Mouse (Mus musculus) inflammation-experienced regulatory T-cells, adult 6 months (primary cell): Measurements from ENCODE around the gene Hmgb4. TPM values are rescaled to one million over a fixed set of nuclear protein-coding genes. Genes with fewer than 3 reads are reported as not detected.

Experiments
- ATAC-seq: one replicate; pipeline ENCODE4 v1.8.0; 2017
- polyA plus RNA-seq, 3 experiments: library from polyadenylated mRNA; unstranded; fragments of 100-300 nt; shearing (Covaris generic); gene quantifications; one replicate each; pipeline ENCODE4 v1.2.1; 2017

Hmgb4 gene
- polyA plus RNA-seq, 3 experiments from 2014 or later = not detected

GRCm38 (mm10) chr4:128217991-128218595 is 42.7 kb downstream of the Hmgb4 start:
- no peak for ATAC-seq
